Mouse (Mus musculus): Measurements from ENCODE around the gene Crocc2.

DNA sequence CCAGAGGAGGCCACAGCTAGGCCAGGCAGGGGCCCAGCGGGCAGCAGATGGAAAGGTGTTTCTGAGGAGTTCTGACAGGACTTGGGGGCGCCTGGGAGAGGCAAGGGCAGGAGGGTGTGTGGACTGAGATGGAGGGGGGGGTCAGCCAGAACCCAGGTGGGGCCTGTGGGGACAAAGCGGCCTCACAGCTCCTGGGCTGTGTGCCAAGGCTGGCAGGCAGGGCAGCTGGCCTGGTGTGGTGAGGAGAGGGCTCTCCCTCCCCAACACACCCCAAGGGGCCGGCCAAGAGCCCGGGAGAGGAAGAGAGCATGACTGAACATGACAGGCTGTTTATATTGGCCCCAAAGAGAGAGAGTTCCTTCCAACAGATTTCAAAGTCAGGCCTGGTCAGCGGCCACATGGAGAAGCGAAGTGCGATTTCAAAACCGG is 41.7 kb downstream of the Crocc2 start:
- TF ChIP-seq POLR2A (IDR thresholded peaks at IDR 0.05; ENCODE audit: low read depth, low read length) (no peak), CTCF (IDR thresholded peaks at IDR 0.05; ENCODE audit: borderline replicate concordance, insufficient read depth, low read length) (no peak)

Data from embryonic fibroblast, embryonic 13.5 days (primary cell).